Mouse (Mus musculus) kidney, postnatal 4 days (tissue): ENCODE data around the gene Sertad4.

Experiments
- DNase-seq, 2 experiments: peaks; one replicate each; pipeline ENCODE4 v3.0.0; 2021; ENCODE audit warnings: mixed read lengths in 2 of 2

Sertad4 gene

GRCm38 (mm10) chr1:192806168-192807157 lies 49.1 kb downstream of the Sertad4 start:
- DNase-seq: peak; percentile 53 to 61

GRCm38 (mm10) chr1:192800338-192800737 lies 55.2 kb downstream of the Sertad4 start:
- DNase-seq: no peak

GRCm38 (mm10) chr1:192799165-192799991 lies 56.2 kb downstream of the Sertad4 start:
- peak; percentile 45 to 66 for DNase-seq

- peak; percentile 83 to 89 for DNase-seq
These were observed 57.1 kb downstream of the Sertad4 start for GRCm38 (mm10) chr1:192798212-192799164.

- no peak for DNase-seq
These were observed 58.6 kb downstream of the Sertad4 start for GRCm38 (mm10) chr1:192797011-192797274.

GRCm38 (mm10) chr1:192796201-192797010 lies 59.1 kb downstream of the Sertad4 start:
- DNase-seq: peak in 1 of 2 experiments; percentile 53

- no peak for DNase-seq
These were observed 60.4 kb downstream of the Sertad4 start for GRCm38 (mm10) chr1:192794957-192795745.
